Mouse (Mus musculus) cerebellum, adult (tissue): Measurements from ENCODE around the gene Scaf11.

Experiments
- ATAC-seq: cut with Nextera tagmentation; 2 replicates; pipeline ENCODE4 v1.9.2; 2017; ENCODE audit warnings: mild to moderate bottlenecking, moderate library complexity, mixed read lengths; ENCODE audit not compliant: insufficient number of reproducible peaks, low FRiP score, low TSS enrichment

Gene Scaf11

GRCm38 (mm10) chr15:96406253-96406652 lies 54.4 kb downstream of the Scaf11 start:
- no peak for ATAC-seq

GRCm38 (mm10) chr15:96405548-96405947 lies 55.1 kb downstream of the Scaf11 start:
- no peak for ATAC-seq

- no peak for ATAC-seq
Observed at GRCm38 (mm10) chr15:96398333-96398732, 62.3 kb downstream of the Scaf11 start.

- ATAC-seq: no peak
Observed at GRCm38 (mm10) chr15:96396641-96397344, 63.9 kb downstream of the Scaf11 start.

- ATAC-seq: no peak
Observed at GRCm38 (mm10) chr15:96395071-96395470, 65.6 kb downstream of the Scaf11 start.

GRCm38 (mm10) chr15:96392878-96393277 lies 67.8 kb downstream of the Scaf11 start:
- ATAC-seq: no peak

GRCm38 (mm10) chr15:96388565-96388964 lies 72.1 kb downstream of the Scaf11 start:
- ATAC-seq: no peak

- ATAC-seq: no peak
Observed at GRCm38 (mm10) chr15:96382223-96382622, 78.4 kb downstream of the Scaf11 start.

GRCm38 (mm10) chr15:96377701-96378100 lies 82.9 kb downstream of the Scaf11 start:
- ATAC-seq: peak; percentile 81

- no peak for ATAC-seq
Observed at GRCm38 (mm10) chr15:96377263-96377662, 83.4 kb downstream of the Scaf11 start.

GRCm38 (mm10) chr15:96376214-96376613 lies 84.4 kb downstream of the Scaf11 start:
- no peak for ATAC-seq

GRCm38 (mm10) chr15:96373161-96373560 lies 87.5 kb downstream of the Scaf11 start:
- no peak for ATAC-seq

- ATAC-seq: no peak
Observed at GRCm38 (mm10) chr15:96372628-96373027, 88.0 kb downstream of the Scaf11 start.

- no peak for ATAC-seq
Observed at GRCm38 (mm10) chr15:96371311-96371710, 89.3 kb downstream of the Scaf11 start.

- no peak for ATAC-seq
Observed at GRCm38 (mm10) chr15:96366176-96366963, 94.3 kb downstream of the Scaf11 start.

- no peak for ATAC-seq
Observed at GRCm38 (mm10) chr15:96365351-96365750, 95.3 kb downstream of the Scaf11 start.
